Mouse (Mus musculus) embryonic fibroblast, embryonic 13.5 days (primary cell): ENCODE results near the gene Plac8.

Experiments used
- CTCF ChIP-seq: IDR thresholded peaks from 2 replicates; pipeline ENCODE4 v1.5.1; 2011; ENCODE audit warnings: mild to moderate bottlenecking, control low read depth, low read length, moderate library complexity, borderline replicate concordance; ENCODE audit not compliant: insufficient read depth
- POLR2A ChIP-seq: IDR thresholded peaks from 2 replicates; pipeline ENCODE4 v1.6.1; 2011; ENCODE audit warnings: low read depth, mild to moderate bottlenecking, control low read depth, low read length, moderate library complexity

DNA sequence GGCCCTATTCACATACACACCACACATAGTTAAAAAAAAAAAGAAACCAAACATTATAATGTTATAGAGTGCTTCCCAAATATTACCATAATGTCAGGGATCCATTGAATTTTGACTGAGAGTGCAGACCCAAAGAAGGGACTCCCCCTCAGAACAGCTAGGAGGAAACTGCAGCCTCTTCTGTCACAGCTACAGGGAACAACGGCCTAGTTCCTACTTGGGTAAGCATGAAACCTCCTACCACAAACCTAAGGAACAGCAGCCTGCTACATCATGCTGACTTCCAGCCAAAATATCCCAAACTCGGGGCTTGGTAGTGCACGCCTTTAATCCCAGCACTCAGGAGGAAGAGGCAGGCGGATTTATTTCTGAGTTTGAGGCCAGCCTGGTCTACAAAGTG lies 22.7 kb downstream of the Plac8 start:
- TF ChIP-seq CTCF (no peak), POLR2A (no peak)
